Mouse (Mus musculus) E14TG2a.4 (cell line): ENCODE results near the gene Fam221a.

Source experiments
- CTCF ChIP-seq: conservative IDR thresholded peaks from 2 replicates; pipeline ENCODE4 v1.5.1; 2014; ENCODE audit warnings: low read length
- NANOG ChIP-seq: IDR thresholded peaks from 2 replicates; pipeline ENCODE4 v1.6.1; 2014; ENCODE audit warnings: borderline replicate concordance, low read length, mixed read lengths
- POU5F1 ChIP-seq: IDR thresholded peaks from 2 replicates; pipeline ENCODE4 v1.6.1; 2014; ENCODE audit warnings: low read length, borderline replicate concordance

GRCm38 (mm10) chr6:49349826-49350225, 17.7 kb upstream of the Fam221a start:
- no peak for TF ChIP-seq CTCF
- no peak for TF ChIP-seq POU5F1
- no peak for TF ChIP-seq NANOG
